Mouse (Mus musculus) lung, adult 10 weeks (tissue): Measurements from ENCODE around the gene Nedd9. TPM values are rescaled to one million over a fixed set of nuclear protein-coding genes. Genes with fewer than 3 reads are reported as not detected.

Experiments
- polyA plus RNA-seq: library from polyadenylated mRNA; stranded (reverse); fragments of 350-450 nt; fragmentation: Illumina TruSeq; extraction: RNeasy Lipid Tissue Mini Kit (QIAGEN cat#74804); gene quantifications from one replicate; pipeline ENCODE4 v1.2.3, GENCODE M21; 2014; ENCODE audit warnings: low read depth, low replicate concordance; ENCODE audit not compliant: insufficient read depth

The Nedd9 gene
- 35.8 TPM for polyA plus RNA-seq

DNA sequence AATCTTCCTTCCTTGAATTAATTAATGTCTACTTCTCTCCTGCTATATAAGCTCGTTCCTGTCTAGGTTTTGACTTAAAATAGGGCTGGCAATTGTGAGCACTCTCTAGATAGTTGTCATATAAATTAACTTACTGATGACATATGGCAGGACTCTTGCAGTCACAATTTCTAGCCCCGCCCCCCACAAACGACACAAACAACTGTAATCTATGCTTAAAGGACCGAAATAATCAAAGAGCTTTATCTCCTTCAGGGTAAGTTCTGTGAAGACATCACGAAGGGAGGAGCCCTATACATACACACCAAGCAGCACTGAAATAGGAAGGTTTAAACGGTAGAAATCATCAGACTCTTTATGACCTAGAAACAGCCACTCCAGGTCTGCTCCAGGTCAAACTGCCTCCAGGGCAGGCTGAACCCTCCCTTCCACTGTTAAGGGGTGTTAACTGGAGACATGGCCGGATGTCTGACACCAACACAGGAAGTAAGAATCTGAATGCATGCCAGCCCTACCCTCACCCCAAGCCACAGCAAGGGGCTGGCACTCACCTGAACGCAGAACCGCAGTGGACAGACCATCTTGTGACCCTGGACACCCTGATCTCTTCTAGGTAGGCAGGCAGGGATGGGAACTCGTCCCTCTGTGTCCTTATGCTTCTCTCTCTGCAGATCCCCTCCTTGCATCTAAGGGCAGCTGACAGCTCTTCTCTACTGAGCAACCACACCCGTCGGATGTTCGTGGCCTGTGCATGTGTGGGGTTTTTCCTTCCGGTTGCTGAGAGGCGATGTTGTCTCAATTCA, at the start of gene Nedd9:
Gene Nedd9, minus strand, starts transcription at position 757 of the 803 bp plus-strand sequence.

GRCm38 (mm10) chr13:41273927-41274650, 213.1 kb downstream of the Nedd9 start, which contains the start of gene Gm17364:
Gm17364 (minus strand) TSS chr13:41273977.

Other genes with a start within 250 kb of the Nedd9 start
- gene Smim13, start 237.5 kb downstream of the Nedd9 start, polyA plus RNA-seq = 8.9 TPM
- not detected for gene Gm17364, start 213.4 kb downstream of the Nedd9 start, polyA plus RNA-seq
- 4.0 TPM for gene Tmem170b, start 118.5 kb upstream of the Nedd9 start, polyA plus RNA-seq